Mouse (Mus musculus) forebrain, embryonic 13.5 days (tissue): ENCODE results near the gene Mecom. TPM values are rescaled to one million over a fixed set of nuclear protein-coding genes. Genes with fewer than 3 reads are reported as not detected.

ENCODE experiments used
- ATAC-seq: fragments of 200-750 bp; cut with Nextera tagmentation; 2 replicates; pipeline ENCODE4 v1.8.0; 2017
- H3K27ac ChIP-seq: fragments of 300-500 bp; sonication (generic); 2 replicates; pipeline ENCODE4 v1.5.1; 2015; ENCODE audit warnings: inconsistent platforms, mild to moderate bottlenecking, moderate library complexity
- H3K27me3 ChIP-seq: fragments of 300-500 bp; sonication (generic); 2 replicates; pipeline ENCODE4 v1.6.1; 2015; ENCODE audit warnings: mild to moderate bottlenecking, inconsistent platforms
- H3K36me3 ChIP-seq: fragments of 300-500 bp; sonication (generic); 2 replicates; pipeline ENCODE4 v1.6.1; 2015; ENCODE audit warnings: mild to moderate bottlenecking, inconsistent platforms; ENCODE audit not compliant: poor library complexity, severe bottlenecking
- H3K4me1 ChIP-seq: fragments of 300-500 bp; sonication (generic); 2 replicates; pipeline ENCODE4 v1.6.1; 2015; ENCODE audit warnings: inconsistent platforms
- H3K4me2 ChIP-seq: fragments of 300-500 bp; sonication (generic); 2 replicates; pipeline ENCODE4 v1.6.1; 2015; ENCODE audit warnings: inconsistent platforms, mild to moderate bottlenecking, moderate library complexity
- H3K4me3 ChIP-seq: fragments of 300-500 bp; sonication (generic); 2 replicates; pipeline ENCODE4 v1.5.1; 2015; ENCODE audit warnings: mild to moderate bottlenecking, inconsistent platforms
- H3K9ac ChIP-seq: fragments of 300-500 bp; sonication (generic); 2 replicates; pipeline ENCODE4 v1.6.1; 2015; ENCODE audit warnings: mild to moderate bottlenecking, inconsistent platforms
- H3K9me3 ChIP-seq: fragments of 300-500 bp; sonication (generic); replicated peaks from 2 replicates; pipeline ENCODE4 v1.6.1; 2016; ENCODE audit warnings: inconsistent platforms
- WGBS: fragments of 180-500 bp; shearing (Covaris S2); methylation state at CpG from one replicate; pipeline ENCODE4 v1.1.7; 2015; 5-methylcytosine and 5-hydroxymethylcytosine counted together
- polyA plus RNA-seq: library from polyadenylated mRNA; unstranded; fragments of >200 nt; fragmentation: Nextera tagmentation; extraction: Ambion mirVana; gene quantifications from 2 replicates; pipeline ENCODE4 v1.2.1, GENCODE M21; 2015

Gene Mecom
- polyA plus RNA-seq, 1 experiment from 2014 or later, result 3.7 TPM

GRCm38 (mm10) chr3:30253714-30254113 lies 294.1 kb downstream of the Mecom start:
- Histone ChIP-seq H3K9ac (no peak overlapping the region), H3K9me3 (no peaks in the 10 kb centered on the region), H3K4me1 (no peaks in the 10 kb centered on the region), H3K4me2 (no peak overlapping the region), H3K27me3 (no peaks in the 10 kb centered on the region), H3K27ac (no peak overlapping the region), H3K4me3 (no peak overlapping the region), H3K36me3 (no peaks in the 10 kb centered on the region)
- ATAC-seq, result no peak
- WGBS, result 92% methylated on average over 5 of the region's 5 CpGs

GRCm38 (mm10) chr3:30248656-30249384 lies 299.0 kb downstream of the Mecom start:
- no peak overlapping the region for H3K27ac ChIP-seq
- H3K36me3 ChIP-seq, result no peaks in the 10 kb centered on the region
- no peak overlapping the region for H3K4me3 ChIP-seq
- H3K27me3 ChIP-seq, result no peaks in the 10 kb centered on the region
- H3K9ac ChIP-seq, result no peak overlapping the region
- ATAC-seq, result no peak
- 85% methylated on average over 4 of the region's 4 CpGs for WGBS
- no peaks in the 10 kb centered on the region for H3K9me3 ChIP-seq
- no peaks in the 10 kb centered on the region for H3K4me1 ChIP-seq
- no peak overlapping the region for H3K4me2 ChIP-seq

- Histone ChIP-seq H3K4me1 (no peaks in the 10 kb centered on the region), H3K27ac (no peak overlapping the region), H3K9me3 (no peaks in the 10 kb centered on the region), H3K36me3 (no peaks in the 10 kb centered on the region), H3K4me3 (no peak overlapping the region), H3K9ac (no peak overlapping the region), H3K27me3 (no peaks in the 10 kb centered on the region), H3K4me2 (no peak overlapping the region)
- ATAC-seq, result no peak
- 84% methylated on average over 5 of the region's 5 CpGs for WGBS
Observed at GRCm38 (mm10) chr3:30247256-30247655, 300.6 kb downstream of the Mecom start.

GRCm38 (mm10) chr3:30246431-30247041 lies 301.3 kb downstream of the Mecom start:
- Histone ChIP-seq H3K27ac (no peak overlapping the region), H3K36me3 (no peaks in the 10 kb centered on the region), H3K4me3 (no peak overlapping the region), H3K9me3 (no peaks in the 10 kb centered on the region), H3K27me3 (no peaks in the 10 kb centered on the region), H3K4me1 (no peaks in the 10 kb centered on the region), H3K9ac (no peak overlapping the region), H3K4me2 (no peak overlapping the region)
- 84% methylated on average over 12 of the region's 12 CpGs for WGBS
- ATAC-seq, result no peak

- Histone ChIP-seq H3K36me3 (no peaks in the 10 kb centered on the region), H3K27ac (no peak overlapping the region), H3K27me3 (no peaks in the 10 kb centered on the region), H3K9me3 (no peaks in the 10 kb centered on the region), H3K4me1 (no peaks in the 10 kb centered on the region), H3K4me3 (no peak overlapping the region), H3K9ac (no peak overlapping the region), H3K4me2 (no peak overlapping the region)
- ATAC-seq, result no peak
- WGBS, result 86% methylated on average over 5 of the region's 5 CpGs
Observed at GRCm38 (mm10) chr3:30245950-30246349, 301.9 kb downstream of the Mecom start.

- Histone ChIP-seq H3K4me3 (no peak overlapping the region), H3K27ac (no peak overlapping the region), H3K27me3 (no peaks in the 10 kb centered on the region), H3K9ac (no peak overlapping the region), H3K36me3 (no peaks in the 10 kb centered on the region), H3K4me1 (no peaks in the 10 kb centered on the region), H3K9me3 (no peaks in the 10 kb centered on the region), H3K4me2 (no peak overlapping the region)
- no peak for ATAC-seq
- 30% methylated on average over 7 of the region's 7 CpGs for WGBS
Observed at GRCm38 (mm10) chr3:30244401-30244871, 303.4 kb downstream of the Mecom start.

- WGBS, result 70% methylated on average over 8 of the region's 8 CpGs
- no peak overlapping the region for H3K9ac ChIP-seq
Observed at GRCm38 (mm10) chr3:30243776-30244275, 304.0 kb downstream of the Mecom start.

GRCm38 (mm10) chr3:30239416-30239815 lies 308.4 kb downstream of the Mecom start:
- 90% methylated on average over 1 of the region's 1 CpGs for WGBS
- ATAC-seq, result no peak
- no peak overlapping the region for H3K4me2 ChIP-seq

More at GRCm38 (mm10) chr3:30243776-30244275, 304.0 kb downstream of the Mecom start:
- H3K4me1 ChIP-seq, result no peaks in the 10 kb centered on the region
- no peak overlapping the region for H3K4me2 ChIP-seq
- H3K9me3 ChIP-seq, result no peaks in the 10 kb centered on the region
- ATAC-seq, result no peak
- no peaks in the 10 kb centered on the region for H3K27me3 ChIP-seq
- no peak overlapping the region for H3K27ac ChIP-seq
- no peaks in the 10 kb centered on the region for H3K36me3 ChIP-seq
- no peak overlapping the region for H3K4me3 ChIP-seq

GRCm38 (mm10) chr3:30237493-30237892 lies 310.3 kb downstream of the Mecom start:
- Histone ChIP-seq H3K4me2 (no peak overlapping the region), H3K9ac (no peak overlapping the region), H3K4me3 (no peak overlapping the region), H3K9me3 (no peaks in the 10 kb centered on the region), H3K27me3 (no peaks in the 10 kb centered on the region), H3K4me1 (no peaks in the 10 kb centered on the region), H3K27ac (no peak overlapping the region), H3K36me3 (no peaks in the 10 kb centered on the region)
- ATAC-seq, result no peak
- WGBS, result 96% methylated on average over 5 of the region's 5 CpGs

More at GRCm38 (mm10) chr3:30239416-30239815, 308.4 kb downstream of the Mecom start:
- H3K9ac ChIP-seq, result no peak overlapping the region
- no peak overlapping the region for H3K4me3 ChIP-seq
- no peaks in the 10 kb centered on the region for H3K4me1 ChIP-seq
- H3K36me3 ChIP-seq, result no peaks in the 10 kb centered on the region
- H3K27me3 ChIP-seq, result no peaks in the 10 kb centered on the region
- H3K27ac ChIP-seq, result no peak overlapping the region
- H3K9me3 ChIP-seq, result no peaks in the 10 kb centered on the region

- no peaks in the 10 kb centered on the region for H3K4me1 ChIP-seq
- no peak for ATAC-seq
- H3K27ac ChIP-seq, result no peak overlapping the region
- no peak overlapping the region for H3K9ac ChIP-seq
- H3K27me3 ChIP-seq, result no peaks in the 10 kb centered on the region
- WGBS, result 83% methylated on average over 1 of the region's 1 CpGs
- no peaks in the 10 kb centered on the region for H3K36me3 ChIP-seq
- no peak overlapping the region for H3K4me2 ChIP-seq
- H3K9me3 ChIP-seq, result no peaks in the 10 kb centered on the region
- H3K4me3 ChIP-seq, result no peak overlapping the region
Observed at GRCm38 (mm10) chr3:30234018-30234417, 313.8 kb downstream of the Mecom start.

GRCm38 (mm10) chr3:30227964-30228670 lies 319.7 kb downstream of the Mecom start:
- H3K4me3 ChIP-seq, result no peak overlapping the region
- H3K9me3 ChIP-seq, result no peaks in the 10 kb centered on the region
- H3K4me2 ChIP-seq, result peak overlapping the region; percentile 24
- no peak overlapping the region for H3K27ac ChIP-seq
- H3K27me3 ChIP-seq, result peaks cover 20% of the 10 kb centered on the region
- no peak for ATAC-seq
- no peak overlapping the region for H3K9ac ChIP-seq
- WGBS, result 33% methylated on average over 12 of the region's 12 CpGs
- H3K4me1 ChIP-seq, result peaks cover 19% of the 10 kb centered on the region
- H3K36me3 ChIP-seq, result no peaks in the 10 kb centered on the region

- H3K9ac ChIP-seq, result no peak overlapping the region
- H3K27me3 ChIP-seq, result peaks cover 27% of the 10 kb centered on the region
- H3K4me2 ChIP-seq, result peak overlapping the region; percentile 32
- H3K4me3 ChIP-seq, result no peak overlapping the region
- 19% methylated on average over 13 of the region's 13 CpGs for WGBS
- peaks cover 19% of the 10 kb centered on the region for H3K4me1 ChIP-seq
- no peaks in the 10 kb centered on the region for H3K36me3 ChIP-seq
- H3K27ac ChIP-seq, result no peak overlapping the region
- no peaks in the 10 kb centered on the region for H3K9me3 ChIP-seq
- peak; percentile 93 for ATAC-seq
Observed at GRCm38 (mm10) chr3:30226928-30227370, 320.9 kb downstream of the Mecom start.
